Mouse (Mus musculus) limb, embryonic 13.5 days (tissue): ENCODE data around the gene Areg. TPM values are rescaled to one million over a fixed set of nuclear protein-coding genes. Genes with fewer than 3 reads are reported as not detected.

ENCODE experiments used
- ATAC-seq: fragments of 200-750 bp; cut with Nextera tagmentation; 2 replicates; pipeline ENCODE4 v1.8.0; 2017; ENCODE audit warnings: low read depth, moderate number of reproducible peaks, moderate TSS enrichment; ENCODE audit not compliant: low FRiP score
- H3K27ac ChIP-seq: fragments of 300-500 bp; sonication (generic); 2 replicates; pipeline ENCODE4 v1.5.1; 2015; ENCODE audit warnings: inconsistent platforms, mild to moderate bottlenecking, moderate library complexity
- H3K27me3 ChIP-seq: fragments of 300-500 bp; sonication (generic); 2 replicates; pipeline ENCODE4 v1.6.1; 2015; ENCODE audit warnings: mild to moderate bottlenecking, inconsistent platforms
- H3K36me3 ChIP-seq: fragments of 300-500 bp; sonication (generic); 2 replicates; pipeline ENCODE4 v1.6.1; 2015; ENCODE audit warnings: inconsistent platforms, mild to moderate bottlenecking, moderate library complexity
- H3K4me1 ChIP-seq: fragments of 300-500 bp; sonication (generic); 2 replicates; pipeline ENCODE4 v1.6.1; 2015; ENCODE audit warnings: inconsistent platforms
- H3K4me2 ChIP-seq: fragments of 300-500 bp; sonication (generic); replicated peaks from 2 replicates; pipeline ENCODE4 v1.6.1; 2015; ENCODE audit warnings: inconsistent platforms, mild to moderate bottlenecking, moderate library complexity
- H3K4me3 ChIP-seq: fragments of 300-500 bp; sonication (generic); 2 replicates; pipeline ENCODE4 v1.5.1; 2015; ENCODE audit warnings: moderate library complexity, mild to moderate bottlenecking, inconsistent platforms
- H3K9ac ChIP-seq: fragments of 300-500 bp; sonication (generic); 2 replicates; pipeline ENCODE4 v1.6.1; 2015; ENCODE audit warnings: mild to moderate bottlenecking, inconsistent platforms
- H3K9me3 ChIP-seq: fragments of 300-500 bp; sonication (generic); 2 replicates; pipeline ENCODE4 v1.6.1; 2016; ENCODE audit warnings: inconsistent platforms
- WGBS: fragments of 180-500 bp; shearing (Covaris S2); methylation state at CpG from one replicate; pipeline ENCODE4 v1.1.7; 2015; 5-methylcytosine and 5-hydroxymethylcytosine counted together
- polyA plus RNA-seq: library from polyadenylated mRNA; unstranded; fragments of >200 nt; fragmentation: Nextera tagmentation; extraction: Ambion mirVana; gene quantifications from 2 replicates; pipeline ENCODE4 v1.2.1, GENCODE M21; 2015

Areg gene
- polyA plus RNA-seq, 1 experiment from 2014 or later: 0.15 TPM

DNA sequence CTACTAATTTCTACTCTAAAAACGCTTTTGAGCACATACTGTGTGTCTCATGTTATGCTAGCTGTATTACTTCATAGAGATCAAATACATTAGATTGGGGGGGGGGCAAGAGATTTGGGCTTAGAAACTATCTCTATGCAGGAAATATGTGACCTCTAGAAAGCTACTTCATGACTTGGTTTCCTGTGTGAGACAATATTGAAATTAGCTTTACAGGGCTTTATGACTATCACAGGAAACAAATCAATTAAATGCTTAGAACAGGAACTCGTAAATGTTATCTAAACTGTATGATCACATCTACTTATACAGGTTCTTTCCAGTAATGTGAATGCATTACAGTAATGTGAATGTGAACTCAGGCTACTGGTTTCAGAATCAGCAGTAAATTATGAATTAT, 15.3 kb upstream of the Areg start:
- Histone ChIP-seq H3K4me1 (no peaks in the 10 kb centered on the region), H3K27me3 (no peaks in the 10 kb centered on the region), H3K36me3 (no peaks in the 10 kb centered on the region), H3K9me3 (no peaks in the 10 kb centered on the region), H3K4me2 (no peak overlapping the region), H3K9ac (no peak overlapping the region), H3K27ac (no peak overlapping the region), H3K4me3 (no peak overlapping the region)
- no peak for ATAC-seq
- 91% methylated on average over 2 of the region's 2 CpGs for WGBS

DNA sequence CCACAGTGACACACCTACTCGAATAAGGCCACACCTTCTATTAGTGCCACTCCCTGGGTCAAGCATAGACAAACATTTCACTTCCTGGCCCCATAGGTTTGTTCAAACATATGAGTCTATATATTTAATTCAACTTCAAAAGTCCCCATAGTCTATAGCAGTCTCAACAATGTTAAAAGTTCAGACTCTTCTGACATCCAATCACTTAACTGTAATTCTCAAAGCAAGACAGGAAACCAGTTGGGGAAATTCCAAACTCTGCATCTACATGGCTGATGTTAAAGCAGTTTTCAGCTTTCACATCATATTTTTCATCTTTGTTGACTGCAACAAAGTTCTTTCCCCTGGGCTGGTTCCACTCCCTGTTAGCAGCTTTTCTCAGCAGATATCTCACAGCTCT, 12.8 kb upstream of the Areg start:
- no peak overlapping the region for H3K4me3 ChIP-seq
- WGBS: 91% methylated on average over 1 of the region's 1 CpGs
- H3K36me3 ChIP-seq: no peaks in the 10 kb centered on the region

DNA sequence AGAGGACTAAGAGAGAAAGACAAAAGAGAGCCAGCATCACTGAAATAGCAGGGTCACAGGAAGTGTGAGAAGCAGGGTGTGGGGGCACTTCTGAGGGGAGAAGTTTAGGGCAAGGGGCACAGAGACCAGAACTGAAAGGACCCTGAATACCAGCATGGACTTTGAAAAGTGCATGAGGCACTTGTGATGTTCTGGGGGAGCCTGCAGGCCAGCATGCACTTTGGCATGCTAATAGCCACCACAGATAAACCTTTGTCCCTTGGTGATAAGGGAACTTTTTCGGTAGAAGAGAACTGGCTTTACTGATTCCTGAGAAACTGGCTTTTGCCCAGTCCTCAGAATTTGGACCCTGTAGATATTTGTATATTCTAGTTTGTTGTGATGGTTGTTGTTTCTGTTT, 4.4 kb upstream of the Areg start:
- Histone ChIP-seq H3K36me3 (no peaks in the 10 kb centered on the region), H3K27ac (no peak overlapping the region)
- ATAC-seq: no peak

More for the DNA sequence above, 12.8 kb upstream of the Areg start:
- Histone ChIP-seq H3K4me1 (no peaks in the 10 kb centered on the region), H3K9me3 (no peaks in the 10 kb centered on the region), H3K27ac (no peak overlapping the region), H3K9ac (no peak overlapping the region), H3K4me2 (no peak overlapping the region), H3K27me3 (no peaks in the 10 kb centered on the region)
- ATAC-seq: no peak

DNA sequence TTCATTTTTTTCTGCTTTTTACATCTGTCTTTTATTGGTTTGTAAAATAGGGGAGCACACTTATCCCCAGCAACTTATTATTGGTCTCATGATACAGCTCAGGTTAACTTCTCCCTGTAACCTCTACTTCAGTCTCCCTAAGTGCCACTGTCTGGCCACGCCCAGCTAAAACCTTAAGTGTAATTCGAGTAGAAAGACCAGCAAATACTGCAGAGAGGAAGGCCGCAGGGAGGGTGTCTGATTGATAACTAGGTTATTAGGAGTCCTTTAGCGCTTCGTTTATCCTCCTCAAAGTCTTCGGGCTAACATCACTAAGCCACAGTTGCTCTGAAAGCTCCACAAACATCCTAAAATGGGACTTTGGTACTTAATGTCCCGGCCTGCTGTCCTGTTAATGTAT, 429 bp upstream of the Areg start:
- H3K9me3 ChIP-seq: no peaks in the 10 kb centered on the region; the same call in 1 of the 2 replicates
- ATAC-seq: no peak
- H3K4me2 ChIP-seq: peak overlapping the region; percentile 96
- peaks cover 9% of the 10 kb centered on the region for H3K4me1 ChIP-seq
- H3K9ac ChIP-seq: no peak overlapping the region; the same call in 1 of the 2 replicates
- peak overlapping the region; percentile 57 for H3K4me3 ChIP-seq
- no peaks in the 10 kb centered on the region for H3K36me3 ChIP-seq
- H3K27me3 ChIP-seq: peaks cover 32% of the 10 kb centered on the region
- H3K27ac ChIP-seq: no peak overlapping the region
- 1% methylated on average over 7 of the region's 7 CpGs for WGBS

More for the DNA sequence above, 4.4 kb upstream of the Areg start:
- no peaks in the 10 kb centered on the region for H3K9me3 ChIP-seq
- no peak overlapping the region for H3K4me2 ChIP-seq
- 54% methylated on average over 1 of the region's 1 CpGs for WGBS
- H3K27me3 ChIP-seq: peaks cover 15% of the 10 kb centered on the region
- H3K4me3 ChIP-seq: no peak overlapping the region
- peaks cover 9% of the 10 kb centered on the region for H3K4me1 ChIP-seq
- H3K9ac ChIP-seq: no peak overlapping the region

DNA sequence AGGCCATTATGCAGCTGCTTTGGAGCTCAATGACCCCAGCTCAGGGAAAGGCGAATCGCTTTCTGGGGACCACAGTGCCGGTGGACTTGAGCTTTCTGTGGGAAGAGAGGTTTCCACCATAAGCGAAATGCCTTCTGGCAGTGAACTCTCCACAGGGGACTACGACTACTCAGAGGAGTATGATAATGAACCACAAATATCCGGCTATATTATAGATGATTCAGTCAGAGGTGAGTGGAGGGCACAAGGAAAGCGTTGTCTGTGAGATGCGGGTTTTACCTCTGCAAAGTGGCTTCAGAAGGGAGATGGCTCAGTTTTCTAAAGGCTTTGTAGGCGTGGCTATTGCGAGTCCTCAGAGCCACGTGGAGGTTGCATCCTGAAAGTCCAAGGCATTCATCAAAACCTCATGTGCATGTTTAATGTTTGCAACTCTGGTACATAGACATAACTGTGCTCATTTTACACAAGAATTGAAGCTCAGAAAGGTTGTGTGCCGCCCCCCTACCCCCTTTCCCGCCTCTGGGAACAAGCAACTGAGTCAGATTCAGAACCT, 1.6 kb downstream of the Areg start:
- no peak overlapping the region for H3K9ac ChIP-seq
- H3K9me3 ChIP-seq: no peaks in the 10 kb centered on the region; the same call in 1 of the 2 replicates
- no peak for ATAC-seq
- no peak overlapping the region for H3K4me3 ChIP-seq
- H3K4me1 ChIP-seq: peaks cover 9% of the 10 kb centered on the region
- no peak overlapping the region for H3K4me2 ChIP-seq
- no peak overlapping the region for H3K27ac ChIP-seq
- H3K27me3 ChIP-seq: peaks cover 32% of the 10 kb centered on the region
- H3K36me3 ChIP-seq: no peaks in the 10 kb centered on the region
- WGBS: 48% methylated on average over 13 of the region's 13 CpGs

DNA sequence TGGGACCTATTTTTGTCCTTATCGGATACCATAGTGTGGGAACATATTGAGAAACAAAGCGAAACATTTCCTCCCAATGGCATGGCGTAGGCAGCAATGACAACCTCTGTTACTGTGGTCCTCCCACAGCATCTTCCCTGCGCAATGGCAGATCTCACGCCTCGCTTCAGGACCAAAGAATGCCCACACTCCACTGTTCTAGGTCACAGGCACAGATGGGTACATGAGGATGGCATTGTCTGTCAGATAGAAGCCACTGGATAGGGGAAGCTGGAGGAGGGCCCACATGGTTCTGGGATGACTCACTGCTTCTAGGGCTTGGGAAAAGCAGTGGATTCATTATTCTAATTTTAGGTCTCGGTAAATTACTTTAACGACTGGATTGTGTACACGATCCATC, 5.6 kb downstream of the Areg start:
- Histone ChIP-seq H3K4me3 (no peak overlapping the region), H3K27ac (no peak overlapping the region), H3K27me3 (peaks cover 17% of the 10 kb centered on the region), H3K36me3 (no peaks in the 10 kb centered on the region), H3K9ac (no peak overlapping the region), H3K4me2 (no peak overlapping the region), H3K9me3 (no peaks in the 10 kb centered on the region; the same call in 1 of the 2 replicates), H3K4me1 (no peaks in the 10 kb centered on the region)
- ATAC-seq: no peak
- WGBS: 89% methylated on average over 9 of the region's 9 CpGs

DNA sequence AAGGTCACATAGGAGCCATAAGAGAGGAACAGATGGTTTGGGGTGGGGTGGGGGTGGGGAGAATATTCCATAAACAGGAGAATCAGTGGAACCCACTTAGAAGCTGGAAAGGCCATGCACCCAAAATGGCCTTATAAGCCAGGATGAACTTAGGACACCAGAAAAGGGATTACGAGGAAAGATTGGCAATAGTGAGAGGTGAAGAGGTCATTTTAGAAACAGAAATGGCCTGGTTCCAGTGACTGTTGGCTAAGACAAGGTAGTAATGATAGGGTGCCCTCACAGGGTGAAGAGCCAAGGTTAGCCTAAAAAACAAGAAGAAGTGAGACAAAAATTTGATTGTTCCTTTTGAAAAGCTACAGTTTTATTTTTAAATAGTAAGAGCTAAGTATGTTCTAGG, 7.6 kb downstream of the Areg start:
- Histone ChIP-seq H3K9ac (no peak overlapping the region), H3K4me1 (no peaks in the 10 kb centered on the region), H3K4me2 (no peak overlapping the region), H3K4me3 (no peak overlapping the region), H3K36me3 (no peaks in the 10 kb centered on the region), H3K27ac (no peak overlapping the region), H3K9me3 (peaks cover 6% of the 10 kb centered on the region; the same call in 1 of the 2 replicates), H3K27me3 (no peaks in the 10 kb centered on the region)
- ATAC-seq: no peak
- 81% methylated on average over 1 of the region's 1 CpGs for WGBS

DNA sequence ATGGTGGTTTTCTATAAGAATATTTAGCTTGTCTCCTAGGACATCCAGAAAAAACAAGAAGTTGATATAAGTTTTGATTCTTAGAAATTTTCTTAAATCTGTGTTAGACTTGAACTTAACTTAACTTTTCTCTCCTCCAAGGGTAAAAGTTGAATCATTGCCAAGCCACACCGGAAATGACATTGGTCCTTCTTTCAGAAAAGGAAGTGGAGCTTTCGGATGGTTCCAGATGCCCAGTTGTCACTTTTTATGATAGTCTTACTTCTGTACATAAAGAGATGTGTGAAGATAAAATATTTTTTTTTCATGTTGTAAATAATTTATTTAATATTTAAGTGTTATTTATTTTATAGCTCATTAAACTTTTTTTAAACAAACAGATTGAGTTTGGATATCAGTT, 8.7 kb downstream of the Areg start:
- Histone ChIP-seq H3K9me3 (peaks cover 9% of the 10 kb centered on the region; the same call in 1 of the 2 replicates), H3K4me3 (no peak overlapping the region), H3K4me1 (no peaks in the 10 kb centered on the region), H3K27me3 (no peaks in the 10 kb centered on the region), H3K36me3 (no peaks in the 10 kb centered on the region), H3K4me2 (no peak overlapping the region), H3K27ac (no peak overlapping the region), H3K9ac (no peak overlapping the region)
- ATAC-seq: no peak
- 64% methylated on average over 2 of the region's 2 CpGs for WGBS

DNA sequence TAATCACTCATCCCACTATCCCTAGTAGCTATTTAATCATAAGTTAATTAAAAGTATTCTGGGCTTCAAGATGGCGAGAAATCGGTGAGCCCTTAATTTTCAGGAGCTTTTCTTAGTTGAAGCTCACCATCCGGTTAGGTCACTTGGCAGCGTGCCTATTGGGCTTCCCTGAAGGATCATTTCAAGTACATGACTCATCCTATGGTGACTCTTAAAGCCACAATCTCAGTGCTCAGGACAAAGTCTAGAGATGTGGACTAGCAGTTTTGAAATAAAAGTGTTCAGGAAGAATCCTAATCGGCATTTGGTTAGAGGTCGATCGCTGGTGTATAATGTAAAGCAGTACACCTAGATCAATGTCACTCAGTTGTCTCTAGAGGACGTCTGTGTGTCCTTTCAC, 17.3 kb downstream of the Areg start:
- H3K4me3 ChIP-seq: no peak overlapping the region
- 83% methylated on average over 8 of the region's 8 CpGs for WGBS

DNA sequence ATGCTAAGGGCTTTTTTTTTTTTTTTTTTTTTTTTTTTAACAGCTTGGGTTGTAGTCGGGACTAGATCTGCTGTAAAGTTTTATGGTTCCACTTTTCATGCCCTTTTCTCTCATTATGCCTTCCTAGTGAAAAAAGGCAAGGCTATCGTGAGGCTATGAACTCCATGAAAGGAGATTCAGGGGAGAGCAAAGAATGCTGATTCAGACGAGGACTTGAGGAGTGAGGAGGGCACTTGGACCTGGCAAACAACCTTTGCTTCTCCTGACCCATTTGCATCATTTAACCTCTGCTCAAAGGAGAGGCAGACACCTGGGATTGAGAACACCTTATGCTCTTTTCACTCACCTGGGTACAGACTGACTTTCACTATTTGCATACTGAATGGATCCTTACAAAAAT, 17.8 kb downstream of the Areg start:
- WGBS: 22% methylated on average over 3 of the region's 3 CpGs
- H3K9me3 ChIP-seq: 0 out of 2 replicates have a peak, but pooled peaks cover 3% of the 10 kb centered on the region
- H3K27ac ChIP-seq: no peak overlapping the region
- H3K4me1 ChIP-seq: no peaks in the 10 kb centered on the region
- no peaks in the 10 kb centered on the region for H3K36me3 ChIP-seq
- no peak for ATAC-seq
- H3K9ac ChIP-seq: no peak overlapping the region
- no peaks in the 10 kb centered on the region for H3K27me3 ChIP-seq
- H3K4me2 ChIP-seq: no peak overlapping the region
- no peak overlapping the region for H3K4me3 ChIP-seq

More for the DNA sequence above, 17.3 kb downstream of the Areg start:
- Histone ChIP-seq H3K4me1 (no peaks in the 10 kb centered on the region), H3K27ac (no peak overlapping the region), H3K9me3 (0 out of 2 replicates have a peak, but pooled peaks cover 3% of the 10 kb centered on the region), H3K27me3 (no peaks in the 10 kb centered on the region), H3K36me3 (no peaks in the 10 kb centered on the region), H3K9ac (no peak overlapping the region), H3K4me2 (no peak overlapping the region)
- ATAC-seq: no peak

DNA sequence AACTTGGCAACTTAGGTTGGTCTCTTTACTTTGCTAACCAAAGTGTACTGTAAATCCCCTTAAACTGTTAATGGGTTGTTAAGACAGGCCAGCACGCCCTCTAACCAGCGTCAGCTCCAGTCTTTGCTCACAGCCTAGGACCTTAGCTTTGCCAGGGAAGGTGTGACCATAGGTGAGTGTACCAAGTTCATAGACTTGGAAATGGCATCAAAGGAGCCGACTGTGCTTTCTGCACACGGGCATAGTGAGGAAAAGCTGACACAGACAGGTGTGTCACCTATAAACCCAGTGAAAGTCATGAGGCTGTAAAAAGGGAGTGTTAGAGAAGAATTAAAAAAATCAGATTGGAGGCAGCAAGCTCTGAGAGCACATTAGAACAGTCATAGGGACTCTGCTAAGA, 23.4 kb downstream of the Areg start:
- WGBS: 79% methylated on average over 4 of the region's 4 CpGs
- no peak overlapping the region for H3K4me3 ChIP-seq
- H3K27ac ChIP-seq: no peak overlapping the region
- H3K36me3 ChIP-seq: no peaks in the 10 kb centered on the region
- no peaks in the 10 kb centered on the region for H3K9me3 ChIP-seq
- no peak for ATAC-seq
- H3K9ac ChIP-seq: no peak overlapping the region
- H3K4me2 ChIP-seq: no peak overlapping the region
- no peaks in the 10 kb centered on the region for H3K27me3 ChIP-seq
- H3K4me1 ChIP-seq: no peaks in the 10 kb centered on the region

DNA sequence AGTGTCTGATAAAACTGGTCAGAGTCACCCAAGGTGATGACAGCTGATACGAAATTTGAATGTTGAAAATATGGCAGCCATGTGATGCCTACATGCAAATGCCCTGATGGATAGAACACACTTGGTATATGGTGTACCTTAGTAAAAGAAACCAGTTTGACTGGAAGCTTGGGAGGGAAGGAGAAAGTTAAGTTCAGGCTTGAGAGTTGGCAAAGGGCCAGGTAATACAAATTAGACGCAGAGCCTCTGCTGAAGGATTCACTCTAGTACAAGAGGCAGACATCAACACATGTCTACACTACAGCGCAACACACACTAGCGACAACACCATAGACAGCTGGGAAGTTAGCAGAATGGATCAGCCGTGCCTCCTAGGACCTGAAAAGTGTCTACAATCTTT, 27.2 kb downstream of the Areg start:
- Histone ChIP-seq H3K9me3 (no peaks in the 10 kb centered on the region), H3K27ac (no peak overlapping the region), H3K4me1 (0 out of 2 replicates have a peak, but pooled peaks cover 2% of the 10 kb centered on the region), H3K36me3 (no peaks in the 10 kb centered on the region), H3K4me2 (no peak overlapping the region), H3K9ac (no peak overlapping the region), H3K27me3 (no peaks in the 10 kb centered on the region), H3K4me3 (no peak overlapping the region)
- 81% methylated on average over 5 of the region's 5 CpGs for whole genome bisulfite sequencing
- ATAC-seq: no peak

DNA sequence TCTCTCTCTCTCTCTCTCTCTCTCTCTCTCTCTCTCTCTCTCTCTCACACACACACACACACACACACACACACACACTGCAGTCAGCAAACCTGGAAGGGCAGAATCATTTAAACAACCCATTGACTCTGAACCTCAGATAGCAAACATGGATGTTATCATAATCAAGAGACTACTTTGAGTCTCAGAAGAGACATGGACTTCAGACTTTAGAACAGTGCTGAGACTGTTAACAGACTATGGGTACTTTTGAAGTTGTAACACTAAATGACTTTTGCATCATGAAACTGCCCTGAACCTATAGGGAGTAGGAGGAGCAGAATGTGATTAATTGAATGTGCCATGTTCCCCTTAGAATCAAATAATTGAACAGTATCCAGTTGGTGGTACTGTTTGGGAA, 37.0 kb downstream of the Areg start:
- H3K27ac ChIP-seq: no peak overlapping the region
- H3K4me3 ChIP-seq: no peak overlapping the region
- no peak for ATAC-seq
- H3K9me3 ChIP-seq: no peaks in the 10 kb centered on the region
- H3K27me3 ChIP-seq: no peaks in the 10 kb centered on the region
- no peaks in the 10 kb centered on the region for H3K4me1 ChIP-seq
- no peak overlapping the region for H3K9ac ChIP-seq
- no peak overlapping the region for H3K4me2 ChIP-seq
- H3K36me3 ChIP-seq: no peaks in the 10 kb centered on the region
